12 mouse cellular contexts compared by ENCODE assay signal in genomic region chr19:5695849-5696462, GRCm38 (mm10). TPM values are rescaled to one million over a fixed set of nuclear protein-coding genes. Genes with fewer than 3 reads are reported as not detected.
DNase-seq lines count a peak whose midpoint lies in the region; ATAC-seq and TF ChIP-seq lines count a peak whose summit lies in the region.
"Had no signal": no experiment of that assay in that cellular context is flagged by ENCODE, and none has a peak within 500 bp of the region (broad histone marks: within the 10 kb centered on the region; RNA-seq: fewer than 3 reads in every experiment).

No protein-coding gene starts in this region.

- H3K27me3 ChIP-seq in kidney, adult 2 months (replicated peaks; ENCODE audit: control insufficient read depth, insufficient read depth, low read length): no peaks in the 10 kb centered on the region
- no peaks in the 10 kb centered on the region for H3K27me3 ChIP-seq in embryonic facial prominence, embryonic 13.5 days
- H3K27me3 ChIP-seq in limb, embryonic 11.5 days (ENCODE audit: control insufficient read depth, insufficient read depth, low read length): no peaks in the 10 kb centered on the region
- H3K27me3 ChIP-seq in stomach, embryonic 14.5 days (ENCODE audit: control insufficient read depth, insufficient read depth, low read length): no peaks in the 10 kb centered on the region
- H3K27me3 ChIP-seq: Patski had no signal

- intact Hi-C loops in left cerebral cortex, postnatal 4 days (cut with DNase I): no loop called here
- intact Hi-C loops in left cerebral cortex, postnatal 25 days (cut with DNase I): no loop called here

- 66% methylated on average over 41 of the region's 41 CpGs for WGBS in kidney, adult 2 months
- WGBS in embryonic facial prominence, embryonic 13.5 days: 24% methylated on average over 41 of the region's 41 CpGs
- 13% methylated on average over 41 of the region's 41 CpGs for WGBS in limb, embryonic 11.5 days
- 34% methylated on average over 41 of the region's 41 CpGs for WGBS in stomach, embryonic 14.5 days

- H3K9me3 ChIP-seq in embryonic facial prominence, embryonic 13.5 days: no peaks in the 10 kb centered on the region
- no peaks in the 10 kb centered on the region for H3K9me3 ChIP-seq in limb, embryonic 11.5 days (ENCODE audit: control insufficient read depth, low read length)
- H3K9me3 ChIP-seq in stomach, embryonic 14.5 days (ENCODE audit: control insufficient read depth, low read depth, low read length): no peaks in the 10 kb centered on the region

- H3K27ac ChIP-seq in kidney, adult 2 months (ENCODE audit: insufficient read depth, low read depth, low read length): no peak overlapping the region
- H3K27ac ChIP-seq in embryonic facial prominence, embryonic 13.5 days: no peak overlapping the region
- no peak overlapping the region for H3K27ac ChIP-seq in limb, embryonic 11.5 days (replicated peaks; ENCODE audit: low read depth, low read length)
- no peak overlapping the region for H3K27ac ChIP-seq in stomach, embryonic 14.5 days (ENCODE audit: low read length)
- H3K27ac ChIP-seq: macrophage had no signal

- no peak overlapping the region for H3K4me3 ChIP-seq in kidney, adult 2 months (ENCODE audit: insufficient read depth, low read depth, low read length)
- H3K4me3 ChIP-seq in embryonic facial prominence, embryonic 13.5 days: peak overlapping the region; percentile 1; the same call in 1 of the 2 replicates
- peak overlapping the region; percentile 16; the same call in 1 of the 2 replicates for H3K4me3 ChIP-seq in limb, embryonic 11.5 days (ENCODE audit: low read depth, low read length)
- no peak overlapping the region for H3K4me3 ChIP-seq in stomach, embryonic 14.5 days (ENCODE audit: low read depth, low read length)

- peak; percentile 55 to 73 for DNase-seq in kidney, postnatal 4 days
- no peak for DNase-seq in kidney, adult 2 months
- peak; percentile 63 for DNase-seq in limb, embryonic 11.5 days (ENCODE audit: low spot score)
- no peak for DNase-seq in T-cell, adult 2 months (ENCODE audit: low spot score)
- DNase-seq in left cerebral cortex, postnatal 4 days: no peak
- no peak for DNase-seq in left cerebral cortex, postnatal 25 days (ENCODE audit: low spot score in 2 of 2)
- DNase-seq: kidney, postnatal 10 days had no signal

- H3K4me1 ChIP-seq in kidney, adult 2 months (ENCODE audit: control insufficient read depth, insufficient read depth, low read length): peaks cover 8% of the 10 kb centered on the region; the same call in 1 of the 2 replicates
- peaks cover 39% of the 10 kb centered on the region for H3K4me1 ChIP-seq in embryonic facial prominence, embryonic 13.5 days
- peaks cover 27% of the 10 kb centered on the region for H3K4me1 ChIP-seq in limb, embryonic 11.5 days (ENCODE audit: control insufficient read depth, insufficient read depth, low read length)
- H3K4me1 ChIP-seq in stomach, embryonic 14.5 days (ENCODE audit: control insufficient read depth, insufficient read depth, low read length): peaks cover 20% of the 10 kb centered on the region

- TF ChIP-seq POLR2A in kidney, adult 2 months (IDR thresholded peaks at IDR 0.05; ENCODE audit: low read depth, low read length): no peak

- peak overlapping the region; percentile 27; the same call in 1 of the 2 replicates for H3K4me2 ChIP-seq in embryonic facial prominence, embryonic 13.5 days
- peak overlapping the region; percentile 44 for H3K4me2 ChIP-seq in limb, embryonic 11.5 days (ENCODE audit: low read depth, severe bottlenecking)
- no peak overlapping the region for H3K4me2 ChIP-seq in stomach, embryonic 14.5 days (replicated peaks; ENCODE audit: low read depth, low read length)

- no peak for TF ChIP-seq CTCF in kidney, adult 2 months (conservative IDR thresholded peaks at IDR 0.05; ENCODE audit: insufficient read depth, insufficient read length, low read depth, low read length)

- 0 out of 2 replicates have a peak overlapping the region, but pooled peaks have one; percentile 12 for H3K9ac ChIP-seq in embryonic facial prominence, embryonic 13.5 days
- no peak overlapping the region for H3K9ac ChIP-seq in limb, embryonic 11.5 days (ENCODE audit: low read length)
- H3K9ac ChIP-seq in stomach, embryonic 14.5 days (replicated peaks; ENCODE audit: low read depth, low read length): no peak overlapping the region

- ATAC-seq in embryonic facial prominence, embryonic 13.5 days (ENCODE audit: insufficient number of reproducible peaks, insufficient read depth, low FRiP score, low TSS enrichment, low read depth): no peak
- ATAC-seq in limb, embryonic 11.5 days (ENCODE audit: insufficient number of reproducible peaks, low FRiP score, low TSS enrichment, low read depth): no peak
- 0 out of 2 replicates have a peak, but pooled peaks have one; percentile 28 for ATAC-seq in stomach, embryonic 14.5 days (ENCODE audit: insufficient number of reproducible peaks, insufficient read depth, low FRiP score, low read depth)
- ATAC-seq: Patski had no signal

- peaks cover 6% of the 10 kb centered on the region; the same call in 1 of the 2 replicates for H3K36me3 ChIP-seq in kidney, adult 2 months (ENCODE audit: control insufficient read depth, insufficient read depth, low read length)
- peaks cover 93% of the 10 kb centered on the region for H3K36me3 ChIP-seq in embryonic facial prominence, embryonic 13.5 days
- peaks cover 30% of the 10 kb centered on the region for H3K36me3 ChIP-seq in limb, embryonic 11.5 days (ENCODE audit: control insufficient read depth, insufficient read depth, low read length)
- peaks cover 81% of the 10 kb centered on the region for H3K36me3 ChIP-seq in stomach, embryonic 14.5 days (ENCODE audit: control insufficient read depth, insufficient read depth, low read length)

RNA-seq across cellular contexts. Expression of gene Pcnx3, which starts 7.2 kb away (rescaled TPM):
- 88.8 and 108 TPM in 2 replicates for polyA plus RNA-seq in kidney, adult 2 months (2012; rRNA removed)
- 25.6 and 26.5 TPM in 2 replicates for polyA plus RNA-seq in embryonic facial prominence, embryonic 13.5 days (2015; fragmentation: Nextera tagmentation; extraction: Ambion mirVana)
- polyA plus RNA-seq in limb, embryonic 11.5 days (2014; fragmentation: Nextera tagmentation; extraction: Ambion mirVana): 29.1 and 32.2 TPM in 2 replicates
- 29.8 and 32.1 TPM in 2 replicates for polyA plus RNA-seq in stomach, embryonic 14.5 days (2014; fragmentation: Nextera tagmentation; extraction: Ambion mirVana)
- total RNA-seq in left cerebral cortex, postnatal 4 days (2021): 10 to 100 TPM; 87.7 to 91.7 TPM
- 10 to 100 TPM; 63.6 to 67.9 TPM for total RNA-seq in left cerebral cortex, postnatal 25 days (2021)

RNA-seq across cellular contexts. Expression of gene Map3k11, which starts 7.4 kb away (rescaled TPM):
- 72.2 and 83.9 TPM in 2 replicates for polyA plus RNA-seq in kidney, adult 2 months (2012; rRNA removed)
- polyA plus RNA-seq in embryonic facial prominence, embryonic 13.5 days (2015; fragmentation: Nextera tagmentation; extraction: Ambion mirVana): 19.2 and 20.5 TPM in 2 replicates
- polyA plus RNA-seq in limb, embryonic 11.5 days (2014; fragmentation: Nextera tagmentation; extraction: Ambion mirVana): 14.9 and 17.4 TPM in 2 replicates
- 20.0 and 21.5 TPM in 2 replicates for polyA plus RNA-seq in stomach, embryonic 14.5 days (2014; fragmentation: Nextera tagmentation; extraction: Ambion mirVana)
- 10 to 100 TPM; 14.3 to 14.6 TPM for total RNA-seq in left cerebral cortex, postnatal 4 days (2021)
- total RNA-seq in left cerebral cortex, postnatal 25 days (2021): 10 to 100 TPM; 16.1 to 17.2 TPM

RNA-seq across cellular contexts. Expression of gene Kcnk7, which starts 8.2 kb away (rescaled TPM):
- polyA plus RNA-seq in kidney, adult 2 months (2012; rRNA removed): 0.08 and 0.13 TPM in 2 replicates
- polyA plus RNA-seq in embryonic facial prominence, embryonic 13.5 days (2015; fragmentation: Nextera tagmentation; extraction: Ambion mirVana): 0.52 and 0.59 TPM in 2 replicates
- not detected in 2 replicates for polyA plus RNA-seq in limb, embryonic 11.5 days (2014; fragmentation: Nextera tagmentation; extraction: Ambion mirVana)
- 0.62 and 0.84 TPM in 2 replicates for polyA plus RNA-seq in stomach, embryonic 14.5 days (2014; fragmentation: Nextera tagmentation; extraction: Ambion mirVana)
- total RNA-seq in left cerebral cortex, postnatal 4 days (2021): not detected
- total RNA-seq in left cerebral cortex, postnatal 25 days (2021): not detected
- polyA plus RNA-seq: macrophage; small intestine, adult 2 months had no signal

RNA-seq across cellular contexts. Expression of gene Ehbp1l1, which starts 30.2 kb away (rescaled TPM):
- 19.3 and 20.1 TPM in 2 replicates for polyA plus RNA-seq in kidney, adult 2 months (2012; rRNA removed)
- 9.9 and 14.0 TPM in 2 replicates for polyA plus RNA-seq in embryonic facial prominence, embryonic 13.5 days (2015; fragmentation: Nextera tagmentation; extraction: Ambion mirVana)
- polyA plus RNA-seq in limb, embryonic 11.5 days (2014; fragmentation: Nextera tagmentation; extraction: Ambion mirVana): 5.8 and 6.1 TPM in 2 replicates
- polyA plus RNA-seq in stomach, embryonic 14.5 days (2014; fragmentation: Nextera tagmentation; extraction: Ambion mirVana): 36.7 and 37.4 TPM in 2 replicates
- 10 to 100 TPM; 41.9 to 48.6 TPM for total RNA-seq in left cerebral cortex, postnatal 4 days (2021)
- 10 to 100 TPM; 24.6 to 27.3 TPM for total RNA-seq in left cerebral cortex, postnatal 25 days (2021)

RNA-seq across cellular contexts. Expression of gene Sipa1, which starts 32.4 kb away (rescaled TPM):
- 35.4 and 36.9 TPM in 2 replicates for polyA plus RNA-seq in kidney, adult 2 months (2012; rRNA removed)
- polyA plus RNA-seq in embryonic facial prominence, embryonic 13.5 days (2015; fragmentation: Nextera tagmentation; extraction: Ambion mirVana): 24.1 and 24.6 TPM in 2 replicates
- 19.0 and 19.4 TPM in 2 replicates for polyA plus RNA-seq in limb, embryonic 11.5 days (2014; fragmentation: Nextera tagmentation; extraction: Ambion mirVana)
- polyA plus RNA-seq in stomach, embryonic 14.5 days (2014; fragmentation: Nextera tagmentation; extraction: Ambion mirVana): 15.2 and 19.4 TPM in 2 replicates
- total RNA-seq in left cerebral cortex, postnatal 4 days (2021): 10 to 100 TPM; 31.1 to 33.3 TPM
- total RNA-seq in left cerebral cortex, postnatal 25 days (2021): 10 to 100 TPM; 14.5 to 18.7 TPM

Comparison
In these comparisons a context has a peak if more than half of its experiments do, and no peak if none do; other contexts are left out.
1. DNase-seq: peak in kidney, postnatal 4 days (2 of 2) and limb, embryonic 11.5 days (single experiment); none in kidney, adult 2 months (single experiment), T-cell, adult 2 months (single experiment), left cerebral cortex, postnatal 4 days (single experiment) and left cerebral cortex, postnatal 25 days (0 of 2).
2. H3K4me3 ChIP-seq: peak in embryonic facial prominence, embryonic 13.5 days (single experiment) and limb, embryonic 11.5 days (single experiment); none in kidney, adult 2 months (single experiment) and stomach, embryonic 14.5 days (single experiment).